Mouse (Mus musculus): ENCODE measurements around the gene Tnfrsf13c. TPM values are rescaled to one million over a fixed set of nuclear protein-coding genes. Genes with fewer than 3 reads are reported as not detected.
A peak's percentile ranks its signal among the peaks of the same experiment; 100 is the strongest.
"Not testable (repeated sequence)": the region's sequence is repeated elsewhere in the genome, so short reads cannot be mapped to it uniquely, and the experiment has no call there.

The Tnfrsf13c gene
- polyA plus RNA-seq, 1 experiment from 2014 or later, result 0.22 TPM

DNA sequence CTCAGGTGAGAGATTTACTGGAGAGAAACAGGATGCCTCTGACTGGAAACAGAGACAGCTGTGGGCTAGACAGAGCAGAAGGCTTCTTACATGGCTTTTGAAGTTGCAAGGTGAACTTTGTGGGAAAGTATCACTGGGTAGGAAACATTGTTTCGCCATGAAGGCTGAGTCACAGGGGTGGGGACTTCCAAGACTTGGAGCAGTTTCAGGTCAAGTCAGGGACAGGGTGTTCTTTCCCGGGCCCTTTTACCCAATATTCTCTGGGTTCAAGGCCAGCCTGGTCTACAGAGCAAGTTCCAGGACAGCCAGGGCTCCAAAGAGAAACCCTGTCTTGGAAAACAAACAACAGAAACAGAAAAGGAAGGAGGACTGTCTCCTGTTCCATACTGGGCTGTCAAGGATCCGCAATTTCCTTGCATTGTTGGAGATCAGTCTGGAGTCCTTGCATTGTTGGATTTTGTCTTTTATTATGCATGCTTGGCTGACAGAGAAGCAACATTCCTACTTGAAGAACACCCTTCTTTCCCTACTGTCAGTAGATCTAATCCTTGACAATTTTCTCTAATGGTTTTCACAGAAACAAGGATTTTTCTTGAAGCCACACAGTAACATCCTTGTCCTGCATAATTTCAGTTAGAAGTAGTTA is 23.1 kb upstream of the Tnfrsf13c start:
- no peak overlapping the region for H3K27ac ChIP-seq
- H3K4me2 ChIP-seq, result no peak overlapping the region
- no peak overlapping the region for H3K4me3 ChIP-seq
- H3K27me3 ChIP-seq, result no peaks in the 10 kb centered on the region
- no peak overlapping the region for H3K9ac ChIP-seq
- H3K9me3 ChIP-seq (replicated peaks), result 0 out of 2 replicates have a peak, but pooled peaks cover 3% of the 10 kb centered on the region
- peaks cover 12% of the 10 kb centered on the region for H3K4me1 ChIP-seq
- H3K36me3 ChIP-seq (ENCODE audit: poor library complexity, severe bottlenecking), result no peaks in the 10 kb centered on the region
- no peak for ATAC-seq
- WGBS, result 78% methylated on average over 3 of the region's 3 CpGs

DNA sequence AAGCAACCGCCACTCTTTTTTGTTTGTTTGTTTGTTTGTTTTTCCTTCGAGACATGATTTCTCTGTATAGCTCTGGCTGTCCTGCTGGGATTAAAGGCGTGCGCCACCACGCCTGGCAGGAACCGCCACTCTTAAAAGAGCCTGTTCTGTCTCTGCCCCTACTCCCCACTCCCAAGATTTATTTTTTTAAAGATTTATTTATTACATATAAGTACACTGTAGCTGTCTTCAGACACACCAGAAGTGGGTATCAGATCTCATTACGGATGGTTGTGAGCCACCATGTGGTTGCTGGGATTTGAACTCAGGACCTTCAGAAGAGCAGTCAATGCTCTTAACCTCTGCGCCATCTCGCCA is 20.6 kb upstream of the Tnfrsf13c start:
- not testable (repeated sequence) for H3K9me3 ChIP-seq (replicated peaks); H3K27me3 ChIP-seq; H3K36me3 ChIP-seq (ENCODE audit: poor library complexity, severe bottlenecking)
- Histone ChIP-seq H3K27ac (peak overlapping the region; percentile 87), H3K9ac (peak overlapping the region; percentile 81), H3K4me1 (peaks cover 12% of the 10 kb centered on the region), H3K4me2 (peak overlapping the region; percentile 92), H3K4me3 (peak overlapping the region; percentile 59)
- ATAC-seq, result peak; percentile 41
- WGBS, result 21% methylated on average over 9 of the region's 9 CpGs

DNA sequence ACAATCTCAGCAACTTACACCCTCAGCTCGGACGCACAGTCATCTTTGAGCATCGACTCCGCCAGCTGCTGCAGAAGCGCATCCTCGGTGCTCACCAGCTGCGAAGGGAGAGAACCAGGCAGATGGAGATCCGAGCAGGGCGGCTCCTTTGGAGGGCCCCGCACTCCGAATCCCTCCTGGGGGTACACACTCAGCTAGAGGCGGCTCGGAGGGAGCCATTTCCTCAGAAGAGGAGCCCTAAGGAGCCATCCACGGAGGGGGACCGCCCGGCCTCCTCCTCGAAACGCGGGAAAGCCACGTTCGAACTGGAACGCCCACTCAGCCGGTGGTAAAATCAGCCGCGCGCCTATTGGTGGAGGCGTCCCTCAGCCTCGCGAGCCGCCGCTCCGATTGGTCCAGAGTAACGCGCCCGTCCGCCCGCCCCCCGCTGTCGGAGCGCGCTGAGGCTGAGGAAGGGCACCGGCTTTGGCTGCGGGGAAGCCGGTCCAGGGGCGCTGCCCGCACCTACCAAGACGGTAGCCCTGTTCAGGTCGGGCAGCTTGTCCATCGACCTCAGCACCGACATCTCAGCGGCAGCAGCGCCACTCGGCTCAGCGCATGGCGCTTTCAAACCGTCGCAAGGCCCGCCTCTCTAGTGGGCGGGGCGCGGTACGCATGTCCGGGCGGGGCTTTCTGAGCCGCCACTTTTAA is 20.1 kb upstream of the Tnfrsf13c start, which contains the start of gene Cenpm:
Gene Cenpm (minus strand): TSS at position 634 of the 690 bp plus-strand sequence.
- Histone ChIP-seq H3K4me1 (peaks cover 12% of the 10 kb centered on the region), H3K36me3 (ENCODE audit: poor library complexity, severe bottlenecking) (peaks cover 1% of the 10 kb centered on the region; the same call in 1 of the 2 replicates), H3K4me3 (peak within 1 kb of the TSS; percentile 59), H3K27me3 (no peaks in the 10 kb centered on the region), H3K4me2 (peak within 1 kb of the TSS; percentile 92), H3K9ac (peak within 1 kb of the TSS; percentile 81), H3K27ac (peak within 1 kb of the TSS; percentile 87), H3K9me3 (replicated peaks) (no peaks in the 10 kb centered on the region)
- WGBS, result under 1% methylated on average over 61 of the region's 65 CpGs
- ATAC-seq, result peak; percentile 99

DNA sequence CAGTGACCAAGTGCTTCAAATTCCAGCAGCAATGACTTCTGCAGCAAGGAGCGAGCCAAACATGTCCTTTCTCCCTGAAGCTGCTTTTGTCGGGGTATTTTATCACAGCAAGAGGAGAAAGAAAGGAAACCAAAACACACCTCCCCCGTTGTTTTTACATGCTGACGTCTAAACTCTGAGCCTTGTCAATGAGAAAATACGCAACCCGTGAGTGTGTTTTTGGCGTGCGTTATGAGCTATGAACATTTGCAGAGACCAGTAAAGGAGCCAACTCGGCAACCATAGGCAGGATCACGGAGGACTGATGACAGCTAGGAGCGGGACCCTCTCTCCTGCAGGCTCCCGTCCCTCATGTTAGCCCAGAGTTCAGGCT is 19.6 kb upstream of the Tnfrsf13c start:
- Histone ChIP-seq H3K4me2 (peak overlapping the region; percentile 92), H3K9me3 (replicated peaks) (no peaks in the 10 kb centered on the region), H3K4me3 (peak overlapping the region; percentile 59), H3K27me3 (no peaks in the 10 kb centered on the region), H3K27ac (peak overlapping the region; percentile 70), H3K9ac (peak overlapping the region; percentile 81), H3K4me1 (peaks cover 12% of the 10 kb centered on the region), H3K36me3 (ENCODE audit: poor library complexity, severe bottlenecking) (peaks cover 7% of the 10 kb centered on the region; the same call in 1 of the 2 replicates)
- ATAC-seq, result no peak; the same call in 1 of the 2 replicates
- WGBS, result 4% methylated on average over 12 of the region's 12 CpGs

DNA sequence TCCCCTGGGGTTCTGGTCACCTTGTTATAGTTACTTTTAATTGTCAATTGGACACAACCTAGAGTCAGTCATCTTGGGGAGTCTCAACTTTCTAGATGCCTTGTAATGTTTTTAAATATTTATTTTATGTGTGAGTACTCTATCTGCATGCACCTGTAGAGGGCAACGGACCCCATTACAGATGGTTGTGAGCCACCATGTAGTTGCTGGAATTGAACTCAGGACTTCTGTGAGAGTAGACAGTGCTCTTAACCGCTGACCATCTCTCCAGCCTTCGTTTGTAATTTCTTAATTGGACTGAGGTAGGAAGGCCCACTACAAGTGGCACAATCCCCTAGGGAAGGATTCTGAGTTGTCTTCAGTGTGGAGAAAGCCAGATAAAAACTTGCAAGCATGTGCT is 19.1 kb upstream of the Tnfrsf13c start:
- H3K27ac ChIP-seq, result no peak overlapping the region
- H3K36me3 ChIP-seq (ENCODE audit: poor library complexity, severe bottlenecking), result peaks cover 10% of the 10 kb centered on the region
- WGBS, result 74% methylated on average over 3 of the region's 3 CpGs
- ATAC-seq, result no peak
- H3K4me1 ChIP-seq, result peaks cover 12% of the 10 kb centered on the region
- H3K4me3 ChIP-seq, result peak overlapping the region; percentile 59
- H3K4me2 ChIP-seq, result peak overlapping the region; percentile 92
- H3K9ac ChIP-seq, result peak overlapping the region; percentile 81
- no peaks in the 10 kb centered on the region for H3K27me3 ChIP-seq
- H3K9me3 ChIP-seq (replicated peaks), result no peaks in the 10 kb centered on the region

DNA sequence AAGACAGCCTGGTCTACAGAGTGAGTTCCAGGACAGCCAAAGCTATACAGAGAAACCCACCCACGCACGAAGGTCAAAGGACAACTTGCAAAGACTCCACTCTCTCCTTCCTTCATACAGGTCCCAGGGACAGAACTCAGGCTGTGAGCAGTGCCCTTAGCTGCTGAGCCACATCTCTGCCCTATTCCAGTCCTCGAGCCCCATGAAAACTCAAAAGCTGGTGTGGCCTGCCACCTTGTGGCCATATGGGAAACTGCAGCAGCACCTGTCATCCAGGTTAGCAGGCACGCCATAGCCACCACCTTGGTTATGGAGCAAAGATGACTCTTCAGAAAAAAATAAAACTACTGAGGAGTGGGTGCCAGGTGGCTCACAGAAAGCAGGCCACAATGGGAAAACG is 12.4 kb upstream of the Tnfrsf13c start:
- H3K27me3 ChIP-seq, result no peaks in the 10 kb centered on the region
- peaks cover 12% of the 10 kb centered on the region for H3K4me1 ChIP-seq
- H3K9ac ChIP-seq, result no peak overlapping the region
- H3K9me3 ChIP-seq (replicated peaks), result no peaks in the 10 kb centered on the region
- no peak overlapping the region for H3K27ac ChIP-seq
- peaks cover 26% of the 10 kb centered on the region for H3K36me3 ChIP-seq (ENCODE audit: poor library complexity, severe bottlenecking)
- WGBS, result 12% methylated on average over 5 of the region's 5 CpGs
- peak; percentile 88 for ATAC-seq
- no peak overlapping the region for H3K4me2 ChIP-seq
- H3K4me3 ChIP-seq, result no peak overlapping the region

DNA sequence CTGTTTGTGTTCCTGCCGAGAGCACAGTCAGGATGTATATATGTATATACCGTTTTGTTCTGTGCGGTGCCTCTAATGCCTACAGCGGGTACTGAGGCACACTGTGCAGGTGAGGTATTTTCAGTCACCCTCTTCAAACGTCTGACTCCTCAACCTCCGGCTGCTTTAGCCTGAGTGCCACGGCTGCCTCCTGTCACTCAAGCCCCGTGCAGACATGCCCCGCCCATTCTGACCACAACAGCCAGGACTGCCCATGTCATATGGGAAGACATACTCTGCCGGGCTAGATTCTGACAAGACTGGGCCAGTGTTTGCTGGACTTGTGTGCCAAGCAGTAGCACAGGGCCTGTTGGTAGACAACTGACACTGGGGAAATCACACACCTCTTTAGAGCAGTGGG is 11.5 kb upstream of the Tnfrsf13c start:
- Histone ChIP-seq H3K4me3 (no peak overlapping the region), H3K27ac (no peak overlapping the region), H3K36me3 (ENCODE audit: poor library complexity, severe bottlenecking) (peaks cover 26% of the 10 kb centered on the region), H3K4me1 (peaks cover 13% of the 10 kb centered on the region), H3K27me3 (no peaks in the 10 kb centered on the region), H3K9me3 (replicated peaks) (no peaks in the 10 kb centered on the region), H3K9ac (no peak overlapping the region), H3K4me2 (no peak overlapping the region)
- 70% methylated on average over 10 of the region's 10 CpGs for WGBS
- ATAC-seq, result no peak

DNA sequence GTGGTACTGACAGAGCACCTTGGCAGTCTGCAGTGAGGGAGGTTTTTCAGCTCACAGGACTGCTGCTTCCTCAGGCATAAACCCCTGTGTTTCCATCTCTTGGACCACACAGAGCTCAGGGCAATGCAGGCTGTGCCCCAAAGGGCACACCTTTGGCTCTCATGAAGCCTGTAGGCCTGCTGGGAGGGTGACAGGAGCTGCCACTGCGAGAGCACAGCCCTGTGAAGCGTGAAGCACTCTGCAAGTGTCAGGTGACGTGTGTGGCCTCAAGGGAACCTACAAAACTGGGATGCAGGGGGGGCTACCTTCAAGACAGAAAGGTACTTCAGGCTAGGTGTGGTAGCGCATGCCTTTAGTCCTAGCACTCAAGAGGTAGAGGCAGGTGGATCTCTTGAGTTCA is 8.5 kb upstream of the Tnfrsf13c start:
- 74% methylated on average over 4 of the region's 4 CpGs for WGBS
- Histone ChIP-seq H3K36me3 (ENCODE audit: poor library complexity, severe bottlenecking) (peaks cover 12% of the 10 kb centered on the region), H3K4me3 (no peak overlapping the region), H3K9me3 (replicated peaks) (no peaks in the 10 kb centered on the region), H3K4me2 (no peak overlapping the region), H3K4me1 (peaks cover 13% of the 10 kb centered on the region), H3K27ac (no peak overlapping the region), H3K27me3 (no peaks in the 10 kb centered on the region), H3K9ac (no peak overlapping the region)
- ATAC-seq, result no peak

DNA sequence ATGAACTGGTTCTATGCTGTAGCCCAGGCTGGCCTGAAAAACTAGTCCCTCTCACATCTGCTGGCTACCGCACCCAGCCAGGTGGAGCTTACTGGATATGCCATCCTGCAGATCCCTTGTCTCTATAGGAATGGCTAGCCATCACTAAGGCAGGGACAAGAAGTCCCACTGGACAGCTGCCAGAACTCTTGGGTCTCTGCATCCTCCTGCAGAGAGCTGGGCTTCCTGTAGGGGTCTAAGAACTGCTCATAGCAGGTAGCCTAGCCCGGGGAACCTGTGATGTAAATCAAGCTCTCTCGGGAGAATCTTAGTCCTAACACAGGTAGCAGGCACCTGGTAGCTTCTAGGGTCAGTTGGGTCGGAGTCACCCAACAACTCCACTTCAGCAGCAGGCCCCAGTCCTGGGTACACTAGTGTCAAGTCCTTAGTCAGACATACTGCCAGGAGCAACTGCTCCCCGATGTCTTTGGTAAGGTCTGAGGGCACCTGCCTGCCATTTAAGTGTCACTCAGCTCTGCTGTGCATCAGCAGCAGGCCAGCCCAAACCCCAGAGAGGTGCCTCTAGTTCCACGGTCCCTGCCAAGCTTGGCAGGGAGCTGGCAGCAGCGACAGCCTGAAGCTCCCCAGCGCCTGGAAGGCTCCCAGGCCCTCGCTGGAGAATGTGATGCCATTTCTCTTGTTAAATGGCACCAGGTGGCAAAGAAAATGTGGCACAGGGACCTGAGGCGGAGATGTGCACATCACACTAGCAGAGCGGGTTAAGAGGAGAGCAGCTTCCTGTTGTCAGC is 7.6 kb upstream of the Tnfrsf13c start:
- H3K9ac ChIP-seq, result peak overlapping the region; percentile 26; the same call in 1 of the 2 replicates
- peaks cover 12% of the 10 kb centered on the region for H3K36me3 ChIP-seq (ENCODE audit: poor library complexity, severe bottlenecking)
- H3K4me3 ChIP-seq, result no peak overlapping the region
- peaks cover 13% of the 10 kb centered on the region for H3K4me1 ChIP-seq
- H3K9me3 ChIP-seq (replicated peaks), result no peaks in the 10 kb centered on the region
- no peaks in the 10 kb centered on the region for H3K27me3 ChIP-seq
- H3K27ac ChIP-seq, result no peak overlapping the region
- no peak overlapping the region for H3K4me2 ChIP-seq
- WGBS, result 59% methylated on average over 11 of the region's 11 CpGs
- ATAC-seq, result no peak

DNA sequence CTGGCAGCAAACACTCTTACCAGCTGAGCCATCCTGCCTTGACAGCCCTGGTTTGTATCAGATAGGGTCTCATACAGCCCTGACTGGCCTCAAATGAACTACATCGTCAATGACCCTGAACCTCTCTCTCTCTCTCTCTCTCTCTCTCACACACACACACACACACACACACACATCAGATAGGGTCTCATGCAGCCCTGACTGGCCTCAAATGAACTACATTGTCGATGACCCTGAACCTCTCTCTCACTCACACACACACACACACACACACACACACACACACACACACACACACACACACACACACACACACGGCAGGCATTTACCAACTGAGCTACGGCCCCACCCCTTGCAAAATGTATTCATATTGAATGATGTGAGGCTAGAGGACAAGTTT is 6.9 kb upstream of the Tnfrsf13c start:
- 77% methylated on average over 4 of the region's 4 CpGs for WGBS
- peaks cover 13% of the 10 kb centered on the region for H3K4me1 ChIP-seq
- H3K36me3 ChIP-seq (ENCODE audit: poor library complexity, severe bottlenecking), result peaks cover 12% of the 10 kb centered on the region
- H3K4me3 ChIP-seq, result no peak overlapping the region
- H3K9me3 ChIP-seq (replicated peaks), result no peaks in the 10 kb centered on the region
- H3K27ac ChIP-seq, result no peak overlapping the region
- H3K27me3 ChIP-seq, result no peaks in the 10 kb centered on the region
- no peak overlapping the region for H3K9ac ChIP-seq
- no peak overlapping the region for H3K4me2 ChIP-seq
- ATAC-seq, result no peak

DNA sequence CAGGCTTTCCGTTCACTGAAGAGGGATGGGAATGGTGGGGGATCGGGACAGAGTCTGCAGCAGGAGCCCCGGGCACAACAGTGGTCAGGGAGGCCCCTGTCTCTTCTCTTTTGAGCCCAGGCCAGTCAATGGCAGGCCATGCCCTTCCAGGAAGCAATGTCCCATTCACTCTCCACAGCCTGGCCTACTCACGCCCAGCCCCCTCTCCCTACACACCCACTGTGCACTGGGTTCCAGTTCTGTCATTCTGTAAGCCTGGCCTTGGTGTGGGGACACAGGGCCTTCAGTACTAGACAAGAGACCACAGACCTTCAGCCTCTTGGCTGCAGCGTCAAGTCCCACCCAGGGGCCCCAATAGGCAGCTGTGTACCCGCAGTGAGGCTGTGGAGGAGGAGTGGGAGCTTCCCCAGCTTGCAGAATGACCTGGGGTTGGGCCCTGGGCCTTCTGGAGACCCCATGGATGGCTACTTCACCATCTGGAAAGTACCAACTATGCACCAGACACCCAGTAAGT is 6.0 kb upstream of the Tnfrsf13c start:
- WGBS, result 67% methylated on average over 6 of the region's 6 CpGs
- no peak for ATAC-seq
- Histone ChIP-seq H3K9ac (no peak overlapping the region), H3K27me3 (peaks cover 2% of the 10 kb centered on the region; the same call in 1 of the 2 replicates), H3K4me2 (no peak overlapping the region), H3K4me1 (peaks cover 13% of the 10 kb centered on the region), H3K9me3 (replicated peaks) (no peaks in the 10 kb centered on the region), H3K4me3 (no peak overlapping the region), H3K27ac (no peak overlapping the region), H3K36me3 (ENCODE audit: poor library complexity, severe bottlenecking) (peaks cover 11% of the 10 kb centered on the region)

DNA sequence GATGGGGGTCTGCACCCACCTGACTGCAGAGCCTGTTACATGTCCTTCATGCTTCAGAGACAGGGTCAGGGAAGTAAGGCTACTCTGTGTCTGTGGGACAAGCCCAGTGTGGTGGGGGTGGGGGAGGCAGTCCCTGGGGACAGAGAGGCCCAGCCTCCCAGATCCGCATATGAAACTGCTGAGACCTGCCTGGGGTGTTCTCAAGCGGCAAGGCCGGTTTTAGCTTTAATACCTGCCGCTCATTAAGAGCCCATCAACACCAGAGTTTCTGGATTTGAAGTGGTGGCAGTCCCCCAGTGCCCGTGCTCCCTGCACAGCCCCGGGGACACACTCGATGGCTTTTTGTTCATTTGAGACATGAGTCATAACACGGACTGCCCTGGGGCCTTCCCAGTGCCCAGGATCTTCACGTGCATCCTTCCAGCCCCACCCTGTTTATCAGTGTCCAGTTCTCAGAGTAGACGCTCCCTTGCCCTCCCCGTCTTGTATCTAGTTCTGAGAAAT is 5.4 kb upstream of the Tnfrsf13c start:
- Histone ChIP-seq H3K9me3 (replicated peaks) (no peaks in the 10 kb centered on the region), H3K4me1 (peaks cover 14% of the 10 kb centered on the region), H3K4me2 (no peak overlapping the region), H3K27me3 (peaks cover 8% of the 10 kb centered on the region), H3K27ac (no peak overlapping the region), H3K4me3 (no peak overlapping the region), H3K36me3 (ENCODE audit: poor library complexity, severe bottlenecking) (peaks cover 5% of the 10 kb centered on the region), H3K9ac (no peak overlapping the region)
- ATAC-seq, result no peak
- 38% methylated on average over 11 of the region's 11 CpGs for WGBS

Data from forebrain, embryonic 13.5 days (tissue).